ENCODE assay signal across 8 mouse cellular contexts in genomic region chr14:99046782-99047181, GRCm38 (mm10). TPM values are rescaled to one million over a fixed set of nuclear protein-coding genes. Genes with fewer than 3 reads are reported as not detected.
A peak's percentile ranks its signal among the peaks of the same experiment; 100 is the strongest.
DNase-seq lines count a peak whose midpoint lies in the region; ATAC-seq and TF ChIP-seq lines count a peak whose summit lies in the region.

No protein-coding gene starts in this region.

- no peak for TF ChIP-seq EP300 in CH12.LX (IDR thresholded peaks at IDR 0.05; ENCODE audit: low read length)

- no peaks in the 10 kb centered on the region for H3K9me3 ChIP-seq in CH12.LX (replicated peaks; ENCODE audit: low read length)
- H3K9me3 ChIP-seq in limb, embryonic 10.5 days (replicated peaks), result no peaks in the 10 kb centered on the region

- ATAC-seq in erythroblast, adult 5-6 weeks (replicated peaks; ENCODE audit: low FRiP score, poor library complexity, severe bottlenecking), result peak; percentile 45; the same call in 1 of the 2 replicates

- TF ChIP-seq CTCF in gastrocnemius, adult 2 months (IDR thresholded peaks at IDR 0.05), result no peak
- TF ChIP-seq CTCF in CH12.LX (conservative IDR thresholded peaks at IDR 0.05 in 1 of 2, IDR thresholded peaks at IDR 0.05 in 1 of 2; ENCODE audit: low read depth in 2 of 2, low read length in 2 of 2), result no peak

- in situ Hi-C loops in CH12.LX (cut with MboI; ENCODE audit: low pct_ligation_motif_present, low pct_unique_long_range_greater_than_20kb, low sequenced_read_pairs), result no loop called here

- peak overlapping the region; percentile 96 for H3K27ac ChIP-seq in gastrocnemius, adult 2 months
- H3K27ac ChIP-seq in CH12.LX (ENCODE audit: insufficient read depth, low read depth), result no peak overlapping the region
- peak overlapping the region; percentile 97 for H3K27ac ChIP-seq in limb, embryonic 10.5 days

- peak overlapping the region; percentile 76 for H3K9ac ChIP-seq in CH12.LX (ENCODE audit: insufficient read depth, low read depth)

- DNase-seq in gastrocnemius, adult 2 months, result no peak
- DNase-seq in gastrocnemius, postnatal 25 days, result no peak
- DNase-seq in CH12.LX (ENCODE audit: extremely low read depth), result peak; percentile 47
- no peak for DNase-seq in limb, embryonic 10.5 days (ENCODE audit: low spot score)
- DNase-seq in right cerebral cortex, postnatal 36 days (ENCODE audit: low spot score in 2 of 2), result no peak
- DNase-seq in ovary, postnatal 14 days (ENCODE audit: low spot score), result no peak

- TF ChIP-seq RAD21 in CH12.LX (IDR thresholded peaks at IDR 0.05; ENCODE audit: low read depth, low read length), result no peak

- H3K4me3 ChIP-seq in gastrocnemius, adult 2 months, result peak overlapping the region; percentile 100
- H3K4me3 ChIP-seq in CH12.LX (replicated peaks in 1 of 3; ENCODE audit: low read depth in 2 of 3, low read length in 2 of 3, poor library complexity in 1 of 3), result peak overlapping the region; percentile 68 to 92 (median 74)
- peak overlapping the region; percentile 85 for H3K4me3 ChIP-seq in limb, embryonic 10.5 days
- peak overlapping the region; percentile 87 for H3K4me3 ChIP-seq in myocyte

- H3ac ChIP-seq in myocyte (ENCODE audit: control insufficient read depth, insufficient read length), result peak overlapping the region; percentile 99

- intact Hi-C loops in gastrocnemius, adult 2 months (cut with DNase I), result loop anchor here (2.0 kb wide), 1 partner anchor 54 kb away; no protein-coding TSS in a partner anchor

- H3K36me3 ChIP-seq in CH12.LX (replicated peaks in 1 of 2; ENCODE audit: control insufficient read depth in 1 of 2, insufficient read depth in 1 of 2, low read length in 1 of 2) (peaks cover 16 to 36% of the 10 kb centered on the region in 2 experiments), myocyte (ENCODE audit: control insufficient read depth, insufficient read depth) (peaks cover 9% of the 10 kb centered on the region)
- H3K36me3 ChIP-seq in limb, embryonic 10.5 days, result peaks cover 39% of the 10 kb centered on the region

- 2% methylated on average over 15 of the region's 15 CpGs for WGBS in limb, embryonic 10.5 days

- peaks cover 5 to 38% of the 10 kb centered on the region in 2 experiments; a peak in 3 of 4 replicates for H3K4me1 ChIP-seq in CH12.LX (ENCODE audit: control insufficient read depth in 1 of 2, insufficient read depth in 2 of 2)
- peaks cover 25% of the 10 kb centered on the region for H3K4me1 ChIP-seq in limb, embryonic 10.5 days

- dilution Hi-C loops in CH12.LX (cut with MboI; ENCODE audit: extremely low pct_ligation_motif_present, extremely low pct_unique_long_range_greater_than_20kb, low sequenced_read_pairs), result no loop called here

- H3K4me2 ChIP-seq in CH12.LX (ENCODE audit: insufficient read depth, low read depth, poor library complexity, severe bottlenecking) (peak overlapping the region; percentile 88; the same call in 1 of the 2 replicates), myocyte (ENCODE audit: low read depth) (peak overlapping the region; percentile 86)

- TF ChIP-seq POLR2A in CH12.LX (IDR thresholded peaks at IDR 0.05; ENCODE audit: low read depth, low read length) (no peak), myocyte (IDR thresholded peaks at IDR 0.05; ENCODE audit: insufficient read length, low read depth) (no peak)

- H3K79me2 ChIP-seq in CH12.LX (replicated peaks; ENCODE audit: control insufficient read depth, extremely low read depth, insufficient read depth, poor library complexity, severe bottlenecking) (peaks cover 60% of the 10 kb centered on the region), myocyte (ENCODE audit: control insufficient read depth, insufficient read depth) (peaks cover 63% of the 10 kb centered on the region)

- H3K27me3 ChIP-seq in CH12.LX (replicated peaks) (no peaks in the 10 kb centered on the region), myocyte (ENCODE audit: control insufficient read depth, insufficient read depth, insufficient read length) (no peaks in the 10 kb centered on the region)
- no peaks in the 10 kb centered on the region for H3K27me3 ChIP-seq in limb, embryonic 10.5 days (ENCODE audit: low read depth, poor library complexity, severe bottlenecking)

TF ChIP-seq in CH12.LX, 34 proteins besides CTCF, POLR2A, EP300 and RAD21:
- TF ChIP-seq UBTF (IDR thresholded peaks at IDR 0.05; ENCODE audit: low read depth, low read length) (no peak), MYC (IDR thresholded peaks at IDR 0.05; ENCODE audit: low read depth, low read length) (0 out of 2 replicates have a peak, but pooled peaks have one; percentile 1), SIN3A (IDR thresholded peaks at IDR 0.05; ENCODE audit: low read length) (peak; percentile 23; the same call in 1 of the 2 replicates)

TF ChIP-seq in myocyte, 11 proteins besides CTCF, POLR2A, EP300 and RAD21:
- TF ChIP-seq MAX (IDR thresholded peaks at IDR 0.05; ENCODE audit: low read depth) (no peak), TCF3 (IDR thresholded peaks at IDR 0.05; ENCODE audit: insufficient read length, low read depth) (no peak), USF1 (IDR thresholded peaks at IDR 0.05; ENCODE audit: low read depth) (no peak), TCF12 (IDR thresholded peaks at IDR 0.05; ENCODE audit: insufficient read depth, poor library complexity, severe bottlenecking) (no peak), MYOD1 (IDR thresholded peaks at IDR 0.05; ENCODE audit: control insufficient read depth in 1 of 3, insufficient read length in 2 of 3, low read depth in 2 of 3) (no peak), REST (IDR thresholded peaks at IDR 0.05; ENCODE audit: insufficient read depth, insufficient read length) (no peak), SRF (IDR thresholded peaks at IDR 0.05; ENCODE audit: control insufficient read depth, insufficient read length, low read depth) (no peak), MYOG (IDR thresholded peaks at IDR 0.05; ENCODE audit: control insufficient read depth in 1 of 3, insufficient read depth in 1 of 3, insufficient read length in 2 of 3, low read depth in 2 of 3) (no peak)

RNA-seq across cellular contexts. Expression of gene Bora, which starts 0.8 kb away (rescaled TPM):
- total RNA-seq in gastrocnemius, adult 2 months (2021), result under 1 TPM; 0.59 to 0.84 TPM
- 1 to 10 TPM in 1 of 2 experiments, under 1 TPM in 1; 0.97 to 1.3 TPM for total RNA-seq in gastrocnemius, postnatal 25 days (2021)
- 27.9 and 31.0 TPM in 2 replicates for total RNA-seq in CH12.LX (2012; rRNA removed)
- 44.7 and 51.8 TPM in 2 replicates for total RNA-seq in CH12.LX (2014; rRNA removed)
- 47.6 and 49.3 TPM in 2 replicates for polyA plus RNA-seq in CH12.LX (2012; ENCODE audit: insufficient read length, low read depth)
- 11.9 and 12.5 TPM in 2 replicates for total RNA-seq in erythroblast, adult 5-6 weeks (2015; ENCODE audit: low replicate concordance)
- 11.4 and 11.5 TPM in 2 replicates for total RNA-seq in erythroblast, adult 5-6 weeks (2017; ENCODE audit: low replicate concordance)
- 85.2 and 99.4 TPM in 2 replicates for polyA plus RNA-seq in limb, embryonic 10.5 days (2016; fragmentation: Nextera tagmentation; extraction: Ambion mirVana)
- polyA plus RNA-seq in myocyte (2012; fragmentation: generic; extraction: Trizol), result 4.3 TPM

RNA-seq across cellular contexts. Expression of gene Mzt1, which starts 0.8 kb away (rescaled TPM):
- 10 to 100 TPM; 30.8 to 35.6 TPM for total RNA-seq in gastrocnemius, adult 2 months (2021)
- 10 to 100 TPM; 24.0 to 24.6 TPM for total RNA-seq in gastrocnemius, postnatal 25 days (2021)
- total RNA-seq in CH12.LX (2012; rRNA removed), result 24.4 and 26.2 TPM in 2 replicates
- 127 and 132 TPM in 2 replicates for total RNA-seq in CH12.LX (2014; rRNA removed)
- polyA plus RNA-seq in CH12.LX (2012; ENCODE audit: insufficient read length, low read depth), result 36.7 and 41.0 TPM in 2 replicates
- total RNA-seq in erythroblast, adult 5-6 weeks (2015; ENCODE audit: low replicate concordance), result 35.5 and 49.0 TPM in 2 replicates
- 28.9 and 33.7 TPM in 2 replicates for total RNA-seq in erythroblast, adult 5-6 weeks (2017; ENCODE audit: low replicate concordance)
- polyA plus RNA-seq in limb, embryonic 10.5 days (2016; fragmentation: Nextera tagmentation; extraction: Ambion mirVana), result 89.5 and 104 TPM in 2 replicates
- 11.2 TPM for polyA plus RNA-seq in myocyte (2012; fragmentation: generic; extraction: Trizol)

RNA-seq across cellular contexts. Expression of gene Pibf1, which starts 52.4 kb away (rescaled TPM):
- total RNA-seq in gastrocnemius, adult 2 months (2021), result 10 to 100 TPM in 1 of 2 experiments, 1 to 10 TPM in 1; 5.8 to 11.0 TPM
- total RNA-seq in gastrocnemius, postnatal 25 days (2021), result 1 to 10 TPM; 7.3 to 7.9 TPM
- 13.9 and 17.7 TPM in 2 replicates for total RNA-seq in CH12.LX (2012; rRNA removed)
- total RNA-seq in CH12.LX (2014; rRNA removed), result 24.7 and 29.2 TPM in 2 replicates
- 11.8 and 12.8 TPM in 2 replicates for polyA plus RNA-seq in CH12.LX (2012; ENCODE audit: insufficient read length, low read depth)
- total RNA-seq in erythroblast, adult 5-6 weeks (2015; ENCODE audit: low replicate concordance), result 9.6 and 14.2 TPM in 2 replicates
- total RNA-seq in erythroblast, adult 5-6 weeks (2017; ENCODE audit: low replicate concordance), result 7.3 and 11.7 TPM in 2 replicates
- polyA plus RNA-seq in limb, embryonic 10.5 days (2016; fragmentation: Nextera tagmentation; extraction: Ambion mirVana), result 20.1 and 21.7 TPM in 2 replicates
- 2.5 TPM for polyA plus RNA-seq in myocyte (2012; fragmentation: generic; extraction: Trizol)

RNA-seq across cellular contexts. Expression of gene Rpl36a-ps1, which starts 52.7 kb away (rescaled TPM):
- total RNA-seq in gastrocnemius, adult 2 months (2021), result 1 to 10 TPM in 1 of 2 experiments, under 1 TPM in 1; 0.81 to 3.6 TPM
- 1 to 10 TPM; 1.5 to 2.7 TPM for total RNA-seq in gastrocnemius, postnatal 25 days (2021)
- total RNA-seq in CH12.LX (2012; rRNA removed), result 42.9 and 57.6 TPM in 2 replicates
- 73.7 and 82.6 TPM in 2 replicates for total RNA-seq in CH12.LX (2014; rRNA removed)
- 5.7 and 6.2 TPM in 2 replicates for polyA plus RNA-seq in CH12.LX (2012; ENCODE audit: insufficient read length, low read depth)
- 5.6 TPM in 1 of 2 replicates, not detected in the other for total RNA-seq in erythroblast, adult 5-6 weeks (2015; ENCODE audit: low replicate concordance)
- 2.1 and 11.4 TPM in 2 replicates for total RNA-seq in erythroblast, adult 5-6 weeks (2017; ENCODE audit: low replicate concordance)
- polyA plus RNA-seq in limb, embryonic 10.5 days (2016; fragmentation: Nextera tagmentation; extraction: Ambion mirVana), result 2.2 and 2.6 TPM in 2 replicates
- polyA plus RNA-seq in myocyte (2012; fragmentation: generic; extraction: Trizol), result 12.9 TPM

RNA-seq across cellular contexts. Expression of gene Dis3, which starts 52.8 kb away (rescaled TPM):
- total RNA-seq in gastrocnemius, adult 2 months (2021), result 10 to 100 TPM; 12.2 to 13.0 TPM
- 10 to 100 TPM; 10.2 to 11.4 TPM for total RNA-seq in gastrocnemius, postnatal 25 days (2021)
- total RNA-seq in CH12.LX (2012; rRNA removed) (33.9 and 47.4 TPM in 2 replicates), CH12.LX (2014; rRNA removed) (69.4 and 78.5 TPM in 2 replicates)
- polyA plus RNA-seq in CH12.LX (2012; ENCODE audit: insufficient read length, low read depth) (92.6 and 98.9 TPM in 2 replicates), myocyte (2012; fragmentation: generic; extraction: Trizol) (12.3 TPM)
- total RNA-seq in erythroblast, adult 5-6 weeks (2015; ENCODE audit: low replicate concordance), result 7.3 and 12.7 TPM in 2 replicates
- total RNA-seq in erythroblast, adult 5-6 weeks (2017; ENCODE audit: low replicate concordance), result 8.9 and 9.8 TPM in 2 replicates
- 46.5 and 47.4 TPM in 2 replicates for polyA plus RNA-seq in limb, embryonic 10.5 days (2016; fragmentation: Nextera tagmentation; extraction: Ambion mirVana)

Comparison
In these comparisons a context has a peak if more than half of its experiments do, and no peak if none do; other contexts are left out.
1. RNA of gene Bora, which starts 0.8 kb away (total RNA-seq): 27.9 to 51.8 TPM in CH12.LX and 11.4 to 12.5 TPM in erythroblast, adult 5-6 weeks; 0.97 to 1.3 TPM in gastrocnemius, postnatal 25 days and 0.59 to 0.84 TPM in gastrocnemius, adult 2 months; every median in the first group is over 4 times any median in the second.
2. Peak in every context shown above with its lines, with median percentiles within 50 percentile points of each other: H3K4me3 ChIP-seq.